Mouse (Mus musculus): ENCODE measurements around the gene Micall2. TPM values are rescaled to one million over a fixed set of nuclear protein-coding genes. Genes with fewer than 3 reads are reported as not detected.
A peak's percentile ranks its signal among the peaks of the same experiment; 100 is the strongest.
"Not testable (repeated sequence)": the region's sequence is repeated elsewhere in the genome, so short reads cannot be mapped to it uniquely, and the experiment has no call there.

Micall2 gene
- polyA plus RNA-seq, 1 experiment = 11.8 TPM

- TF ChIP-seq POLR2A (IDR thresholded peaks at IDR 0.05; ENCODE audit: borderline replicate concordance, extremely low read depth, insufficient read depth, insufficient read length, poor library complexity, severe bottlenecking) (no peak), CTCF (IDR thresholded peaks at IDR 0.05; ENCODE audit: borderline replicate concordance, extremely low read depth, insufficient read depth, insufficient read length) (no peak)
- DNase-seq (ENCODE audit: low read depth) = no peak
Observed at GRCm38 (mm10) chr5:139749413-139750125, 13.4 kb upstream of the Micall2 start.

GRCm38 (mm10) chr5:139745771-139746170 is 9.6 kb upstream of the Micall2 start:
- peak; percentile 66 for DNase-seq (ENCODE audit: low read depth)
- TF ChIP-seq POLR2A (IDR thresholded peaks at IDR 0.05; ENCODE audit: borderline replicate concordance, extremely low read depth, insufficient read depth, insufficient read length, poor library complexity, severe bottlenecking) = no peak
- peak; percentile 75 for TF ChIP-seq CTCF (IDR thresholded peaks at IDR 0.05; ENCODE audit: borderline replicate concordance, extremely low read depth, insufficient read depth, insufficient read length)

- not testable (repeated sequence) for DNase-seq (ENCODE audit: low read depth)
Observed at GRCm38 (mm10) chr5:139742640-139743039, 6.5 kb upstream of the Micall2 start.

- TF ChIP-seq CTCF (IDR thresholded peaks at IDR 0.05; ENCODE audit: borderline replicate concordance, extremely low read depth, insufficient read depth, insufficient read length) (no peak), POLR2A (IDR thresholded peaks at IDR 0.05; ENCODE audit: borderline replicate concordance, extremely low read depth, insufficient read depth, insufficient read length, poor library complexity, severe bottlenecking) (no peak)
- no peak for DNase-seq (ENCODE audit: low read depth)
Observed at GRCm38 (mm10) chr5:139738592-139739315, 2.6 kb upstream of the Micall2 start.

GRCm38 (mm10) chr5:139737841-139738591 is 1.9 kb upstream of the Micall2 start:
- no peak for DNase-seq (ENCODE audit: low read depth)

GRCm38 (mm10) chr5:139736504-139736940 is 386 bp upstream of the Micall2 start:
- TF ChIP-seq CTCF (IDR thresholded peaks at IDR 0.05; ENCODE audit: borderline replicate concordance, extremely low read depth, insufficient read depth, insufficient read length) (no peak), POLR2A (IDR thresholded peaks at IDR 0.05; ENCODE audit: borderline replicate concordance, extremely low read depth, insufficient read depth, insufficient read length, poor library complexity, severe bottlenecking) (no peak)

More at GRCm38 (mm10) chr5:139737841-139738591, 1.9 kb upstream of the Micall2 start:
- TF ChIP-seq CTCF (IDR thresholded peaks at IDR 0.05; ENCODE audit: borderline replicate concordance, extremely low read depth, insufficient read depth, insufficient read length) = no peak
- no peak for TF ChIP-seq POLR2A (IDR thresholded peaks at IDR 0.05; ENCODE audit: borderline replicate concordance, extremely low read depth, insufficient read depth, insufficient read length, poor library complexity, severe bottlenecking)

GRCm38 (mm10) chr5:139734746-139735145 is 1.4 kb downstream of the Micall2 start:
- TF ChIP-seq POLR2A (IDR thresholded peaks at IDR 0.05; ENCODE audit: borderline replicate concordance, extremely low read depth, insufficient read depth, insufficient read length, poor library complexity, severe bottlenecking) (no peak), CTCF (IDR thresholded peaks at IDR 0.05; ENCODE audit: borderline replicate concordance, extremely low read depth, insufficient read depth, insufficient read length) (no peak)
- DNase-seq (ENCODE audit: low read depth) = no peak

More at GRCm38 (mm10) chr5:139736504-139736940, 386 bp upstream of the Micall2 start:
- no peak for DNase-seq (ENCODE audit: low read depth)

GRCm38 (mm10) chr5:139734016-139734415 is 2.1 kb downstream of the Micall2 start:
- no peak for DNase-seq (ENCODE audit: low read depth)
- TF ChIP-seq CTCF (IDR thresholded peaks at IDR 0.05; ENCODE audit: borderline replicate concordance, extremely low read depth, insufficient read depth, insufficient read length) (no peak), POLR2A (IDR thresholded peaks at IDR 0.05; ENCODE audit: borderline replicate concordance, extremely low read depth, insufficient read depth, insufficient read length, poor library complexity, severe bottlenecking) (no peak)

GRCm38 (mm10) chr5:139732634-139733107 is 3.5 kb downstream of the Micall2 start:
- no peak for DNase-seq (ENCODE audit: low read depth)
- TF ChIP-seq CTCF (IDR thresholded peaks at IDR 0.05; ENCODE audit: borderline replicate concordance, extremely low read depth, insufficient read depth, insufficient read length) (no peak), POLR2A (IDR thresholded peaks at IDR 0.05; ENCODE audit: borderline replicate concordance, extremely low read depth, insufficient read depth, insufficient read length, poor library complexity, severe bottlenecking) (no peak)

GRCm38 (mm10) chr5:139730712-139731486 is 5.2 kb downstream of the Micall2 start:
- peak; percentile 34 for DNase-seq (ENCODE audit: low read depth)
- no peak for TF ChIP-seq CTCF (IDR thresholded peaks at IDR 0.05; ENCODE audit: borderline replicate concordance, extremely low read depth, insufficient read depth, insufficient read length)
- no peak for TF ChIP-seq POLR2A (IDR thresholded peaks at IDR 0.05; ENCODE audit: borderline replicate concordance, extremely low read depth, insufficient read depth, insufficient read length, poor library complexity, severe bottlenecking)
